Mouse (Mus musculus): ENCODE data around the gene Srrm2.

Gene Srrm2

GRCm38 (mm10) chr17:23790269-23791078 is at the start of gene Srrm2:
Gene Srrm2 (plus strand): TSS chr17:23790532.
- in situ Hi-C loops (cut with MboI; ENCODE audit: low pct_unique_long_range_greater_than_20kb in 1 of 2, low sequenced_read_pairs in 2 of 2, unreplicated experiment in 1 of 2), result no loop called here

- in situ Hi-C loops (cut with MboI; ENCODE audit: low pct_unique_long_range_greater_than_20kb in 1 of 2, low sequenced_read_pairs in 2 of 2, unreplicated experiment in 1 of 2), result no loop called here
Measured at GRCm38 (mm10) chr17:23740598-23741021, 49.7 kb upstream of the Srrm2 start, which contains the start of gene Paqr4. Gene Paqr4 (minus strand): TSS chr17:23740867.

- in situ Hi-C loops (cut with MboI; ENCODE audit: low pct_unique_long_range_greater_than_20kb in 1 of 2, low sequenced_read_pairs in 2 of 2, unreplicated experiment in 1 of 2), result no loop called here
Measured at GRCm38 (mm10) chr17:23741359-23742209, 48.7 kb upstream of the Srrm2 start.

GRCm38 (mm10) chr17:23742210-23742793 is 48.0 kb upstream of the Srrm2 start:
- in situ Hi-C loops (cut with MboI; ENCODE audit: low pct_unique_long_range_greater_than_20kb in 1 of 2, low sequenced_read_pairs in 2 of 2, unreplicated experiment in 1 of 2), result no loop called here

GRCm38 (mm10) chr17:23742941-23743340 is 47.4 kb upstream of the Srrm2 start:
- in situ Hi-C loops (cut with MboI; ENCODE audit: low pct_unique_long_range_greater_than_20kb in 1 of 2, low sequenced_read_pairs in 2 of 2, unreplicated experiment in 1 of 2), result no loop called here

GRCm38 (mm10) chr17:23744076-23744475 is 46.3 kb upstream of the Srrm2 start:
- in situ Hi-C loops (cut with MboI; ENCODE audit: low pct_unique_long_range_greater_than_20kb in 1 of 2, low sequenced_read_pairs in 2 of 2, unreplicated experiment in 1 of 2), result no loop called here

GRCm38 (mm10) chr17:23744651-23745050 is 45.7 kb upstream of the Srrm2 start:
- in situ Hi-C loops (cut with MboI; ENCODE audit: low pct_unique_long_range_greater_than_20kb in 1 of 2, low sequenced_read_pairs in 2 of 2, unreplicated experiment in 1 of 2), result no loop called here

GRCm38 (mm10) chr17:23745301-23746251 is 44.8 kb upstream of the Srrm2 start, which contains the start of gene Kremen2:
Gene Kremen2 (minus strand): TSS chr17:23745833.
- in situ Hi-C loops (cut with MboI; ENCODE audit: low pct_unique_long_range_greater_than_20kb in 1 of 2, low sequenced_read_pairs in 2 of 2, unreplicated experiment in 1 of 2), result no loop called here

- in situ Hi-C loops (cut with MboI; ENCODE audit: low pct_unique_long_range_greater_than_20kb in 1 of 2, low sequenced_read_pairs in 2 of 2, unreplicated experiment in 1 of 2), result no loop called here
Measured at GRCm38 (mm10) chr17:23746311-23746710, 44.0 kb upstream of the Srrm2 start.

- in situ Hi-C loops (cut with MboI; ENCODE audit: low pct_unique_long_range_greater_than_20kb in 1 of 2, low sequenced_read_pairs in 2 of 2, unreplicated experiment in 1 of 2), result no loop called here
Measured at GRCm38 (mm10) chr17:23746767-23747166, 43.6 kb upstream of the Srrm2 start.

- in situ Hi-C loops (cut with MboI; ENCODE audit: low pct_unique_long_range_greater_than_20kb in 1 of 2, low sequenced_read_pairs in 2 of 2, unreplicated experiment in 1 of 2), result no loop called here
Measured at GRCm38 (mm10) chr17:23747471-23747870, 42.9 kb upstream of the Srrm2 start.

GRCm38 (mm10) chr17:23748026-23748425 is 42.3 kb upstream of the Srrm2 start:
- in situ Hi-C loops (cut with MboI; ENCODE audit: low pct_unique_long_range_greater_than_20kb in 1 of 2, low sequenced_read_pairs in 2 of 2, unreplicated experiment in 1 of 2), result no loop called here

GRCm38 (mm10) chr17:23748631-23749391 is 41.5 kb upstream of the Srrm2 start:
- in situ Hi-C loops (cut with MboI; ENCODE audit: low pct_unique_long_range_greater_than_20kb in 1 of 2, low sequenced_read_pairs in 2 of 2, unreplicated experiment in 1 of 2), result no loop called here

GRCm38 (mm10) chr17:23749400-23750191 is 40.7 kb upstream of the Srrm2 start:
- in situ Hi-C loops (cut with MboI; ENCODE audit: low pct_unique_long_range_greater_than_20kb in 1 of 2, low sequenced_read_pairs in 2 of 2, unreplicated experiment in 1 of 2), result loop anchor here in 1 of 2 experiments (25.0 kb wide), 1 partner anchor 213 kb away; the partner anchor contains the start of gene Sbpl

GRCm38 (mm10) chr17:23755689-23756088 is 34.6 kb upstream of the Srrm2 start:
- in situ Hi-C loops (cut with MboI; ENCODE audit: low pct_unique_long_range_greater_than_20kb in 1 of 2, low sequenced_read_pairs in 2 of 2, unreplicated experiment in 1 of 2), result loop anchor here in 1 of 2 experiments (25.0 kb wide), 1 partner anchor 207 kb away; the partner anchor contains the start of gene Sbpl

- in situ Hi-C loops (cut with MboI; ENCODE audit: low pct_unique_long_range_greater_than_20kb in 1 of 2, low sequenced_read_pairs in 2 of 2, unreplicated experiment in 1 of 2), result loop anchor here in 1 of 2 experiments (25.0 kb wide), 1 partner anchor 205 kb away; the partner anchor contains the start of gene Sbpl
Measured at GRCm38 (mm10) chr17:23757581-23757980, 32.8 kb upstream of the Srrm2 start.

Measured in mouse embryonic stem cell (cell line).